Mouse (Mus musculus) MEL (cell line): Measurements from ENCODE around the gene Map2k5.

Source experiments
- CTCF ChIP-seq, 3 experiments: IDR thresholded peaks in 2 of 3; conservative IDR thresholded peaks in 1 of 3; 2 replicates each; pipeline ENCODE4 v1.5.1; 2011 to 2012; ENCODE audit warnings: low read length in 3 of 3, low read depth in 2 of 3, mild to moderate bottlenecking in 2 of 3, improper control_type of control experiment in 1 of 3, inconsistent platforms in 1 of 3, mixed read lengths in 1 of 3, moderate library complexity in 1 of 3; ENCODE audit not compliant: control insufficient read depth in 1 of 3, insufficient read depth in 1 of 3, poor library complexity in 1 of 3, severe bottlenecking in 1 of 3
- EP300 ChIP-seq, 2 experiments: IDR thresholded peaks; 2 replicates each; pipeline ENCODE4 v1.6.1; 2011; ENCODE audit warnings: improper control_type of control experiment in 2 of 2, low read length in 2 of 2, low read depth in 1 of 2, mild to moderate bottlenecking in 1 of 2
- MAX ChIP-seq: IDR thresholded peaks from 2 replicates; pipeline ENCODE4 v1.6.1; 2011; ENCODE audit warnings: low read length, improper control_type of control experiment
- MYC ChIP-seq: IDR thresholded peaks from 2 replicates; pipeline ENCODE4 v1.6.1; 2011; ENCODE audit warnings: low read depth, mild to moderate bottlenecking, low read length, improper control_type of control experiment, moderate library complexity
- NRF1 ChIP-seq: IDR thresholded peaks from 2 replicates; pipeline ENCODE4 v1.6.1; 2014; ENCODE audit warnings: low read depth, mild to moderate bottlenecking, inconsistent platforms, low read length, improper control_type of control experiment, moderate library complexity; ENCODE audit not compliant: poor library complexity, insufficient read depth, severe bottlenecking
- POLR2A ChIP-seq, 2 experiments: IDR thresholded peaks; 2 replicates each; pipeline ENCODE4 v1.6.1; 2011 to 2012; ENCODE audit warnings: low read length in 2 of 2, mild to moderate bottlenecking in 2 of 2, control low read depth in 1 of 2, improper control_type of control experiment in 1 of 2, low read depth in 1 of 2, moderate library complexity in 1 of 2; ENCODE audit not compliant: control insufficient read depth in 1 of 2, insufficient read depth in 1 of 2, poor library complexity in 1 of 2
- TAL1 ChIP-seq: IDR thresholded peaks from 2 replicates; pipeline ENCODE4 v1.6.1; 2012; ENCODE audit warnings: mild to moderate bottlenecking, inconsistent platforms, low read length, moderate library complexity, mixed read lengths
- ZC3H11A ChIP-seq: IDR thresholded peaks from 2 replicates; pipeline ENCODE4 v1.6.1; 2012; ENCODE audit warnings: low read depth, mild to moderate bottlenecking, inconsistent platforms, low read length, improper control_type of control experiment
- ZMIZ1 ChIP-seq: IDR thresholded peaks from 2 replicates; pipeline ENCODE4 v1.6.1; 2012; ENCODE audit warnings: low read depth, mild to moderate bottlenecking, inconsistent platforms, low read length, improper control_type of control experiment, moderate library complexity
- ZNF384 ChIP-seq: IDR thresholded peaks from 2 replicates; pipeline ENCODE4 v1.6.1; 2012; ENCODE audit warnings: low read depth, mild to moderate bottlenecking, inconsistent platforms, low read length, improper control_type of control experiment

GRCm38 (mm10) chr9:63147296-63147695 lies 230.4 kb downstream of the Map2k5 start:
- TF ChIP-seq EP300 (IDR thresholded peaks at IDR 0.05; ENCODE audit: low read depth in 1 of 2, low read length in 2 of 2) (no peak), CTCF (IDR thresholded peaks at IDR 0.05 in 2 of 3, conservative IDR thresholded peaks at IDR 0.05 in 1 of 3; ENCODE audit: control insufficient read depth in 1 of 3, insufficient read depth in 1 of 3, low read depth in 2 of 3, low read length in 3 of 3, poor library complexity in 1 of 3, severe bottlenecking in 1 of 3) (no peak), MAX (no peak), NRF1 (no peak), ZMIZ1 (no peak), ZNF384 (no peak), MYC (no peak), POLR2A (IDR thresholded peaks at IDR 0.05; ENCODE audit: control insufficient read depth in 1 of 2, insufficient read depth in 1 of 2, low read depth in 1 of 2, low read length in 2 of 2, poor library complexity in 1 of 2) (no peak), TAL1 (no peak), ZC3H11A (no peak)
